Mouse (Mus musculus) Patski (cell line): ENCODE measurements around the gene Ctsa. TPM values are rescaled to one million over a fixed set of nuclear protein-coding genes. Genes with fewer than 3 reads are reported as not detected.

Source experiments
- ATAC-seq: fragments of 100-300 bp; one replicate; pipeline ENCODE4 v1.8.0; 2021
- CTCF ChIA-PET: fragments of 350-600 bp; sonication (Branson Sonifier 250); formaldehyde crosslinking; loops from one replicate; lab custom pipeline; 2022; ENCODE audit warnings: inconsistent platforms; lab: Charles Lee
- POLR2A ChIA-PET: fragments of 350-600 bp; sonication (Branson Sonifier 250); formaldehyde crosslinking; loops from one replicate; lab custom pipeline; 2022; ENCODE audit warnings: antibody characterized with exemption, inconsistent platforms; lab: Charles Lee
- DNase-seq: peaks from one replicate; pipeline ENCODE4 v3.0.0-alpha.2; 2011; ENCODE audit warnings: low read depth, low spot score
- H3K27me3 ChIP-seq: fragments of 371-371 bp; one replicate; pipeline ENCODE4 v1.5.1; 2021
- CTCF ChIP-seq: fragments of 100-300 bp; IDR thresholded peaks from one replicate; pipeline ENCODE4 v1.5.1; 2021
- in situ Hi-C: fragments of 300-500 bp; cut with MboI; formaldehyde crosslinking; loops from 3 replicates; pipeline ENCODE4 v1.11.1; 2018; ENCODE audit warnings: low pct_unique_long_range_greater_than_20kb, mixed read lengths
- polyA plus RNA-seq: library from polyadenylated mRNA; unstranded; gene quantifications from one replicate; pipeline ENCODE4 v1.2.3, GENCODE M21; 2021

Ctsa gene
- polyA plus RNA-seq = 479 TPM

- peak; percentile 24 for ATAC-seq
- POLR2A ChIA-PET = interaction anchor here (0.7 to 1.9 kb wide), 5 partner anchors 9 to 78 kb away, joined by 3 to 5 read pairs (median 3); partner anchors contain the start of genes Acot8 and Zswim1
- TF ChIP-seq CTCF = no peak
- in situ Hi-C loops = no loop called here
- no peaks in the 10 kb centered on the region for H3K27me3 ChIP-seq
- CTCF ChIA-PET = interaction anchor here (1.3 to 2.5 kb wide), 5 partner anchors 11 to 35 kb away, joined by 3 to 7 read pairs (median 4); partner anchors contain the start of genes Acot8, Pltp and Zswim1
- no peak for DNase-seq
Measured at GRCm38 (mm10) chr2:164832748-164833301, at the start of gene Ctsa. TSS of gene Ctsa (plus strand) at chr2:164832873.

GRCm38 (mm10) chr2:164783926-164784581, 48.6 kb upstream of the Ctsa start:
- no peak for TF ChIP-seq CTCF
- ChIA-PET CTCF (interaction anchor here (1.3 to 2.1 kb wide), 3 partner anchors 10 to 15 kb away, joined by 4 to 9 read pairs (median 4); no protein-coding TSS in a partner anchor), POLR2A (interaction anchor here (1.0 kb wide), 1 partner anchor 25 kb away, joined by 3 read pairs; no protein-coding TSS in a partner anchor)
- DNase-seq = no peak
- in situ Hi-C loops = no loop called here
- no peak for ATAC-seq
- H3K27me3 ChIP-seq = no peaks in the 10 kb centered on the region

- H3K27me3 ChIP-seq = no peaks in the 10 kb centered on the region
- in situ Hi-C loops = no loop called here
- POLR2A ChIA-PET = interaction anchor here (0.7 kb wide), 1 partner anchor 36 kb away, joined by 3 read pairs; no protein-coding TSS in a partner anchor
- CTCF ChIA-PET = interaction anchor here (1.3 to 2.1 kb wide), 6 partner anchors 8 to 25 kb away, joined by 3 to 12 read pairs (median 4); no protein-coding TSS in a partner anchor
- ATAC-seq (no peak), DNase-seq (no peak)
- TF ChIP-seq CTCF = no peak
Measured at GRCm38 (mm10) chr2:164784869-164785420, 47.7 kb upstream of the Ctsa start.

- ChIA-PET CTCF (interaction anchor here (1.0 to 1.8 kb wide), 6 partner anchors 8 to 57 kb away, joined by 3 to 12 read pairs (median 4); no protein-coding TSS in a partner anchor), POLR2A (interaction anchor here (0.7 to 1.3 kb wide), 3 partner anchors 14 to 93 kb away, joined by 3 to 6 read pairs (median 3); partner anchors contain the start of gene Pcif1)
- no peaks in the 10 kb centered on the region for H3K27me3 ChIP-seq
- in situ Hi-C loops = no loop called here
- DNase-seq = peak; percentile 53
- no peak for TF ChIP-seq CTCF
- ATAC-seq = peak; percentile 92
Measured at GRCm38 (mm10) chr2:164785481-164786387, 46.9 kb upstream of the Ctsa start, which contains the start of gene Snx21. TSS of gene Snx21 (plus strand) at chr2:164785823.

GRCm38 (mm10) chr2:164786388-164786885, 46.2 kb upstream of the Ctsa start:
- in situ Hi-C loops = no loop called here
- ATAC-seq (peak; percentile 17), DNase-seq (no peak)
- no peaks in the 10 kb centered on the region for H3K27me3 ChIP-seq
- POLR2A ChIA-PET = interaction anchor here (1.2 to 1.3 kb wide), 2 partner anchors 13 to 92 kb away, joined by 3 to 6 read pairs; partner anchors contain the start of gene Pcif1
- CTCF ChIA-PET = interaction anchor here (1.0 to 1.5 kb wide), 3 partner anchors 12 to 56 kb away, joined by 3 to 5 read pairs (median 4); no protein-coding TSS in a partner anchor
- no peak for TF ChIP-seq CTCF

GRCm38 (mm10) chr2:164787032-164787431, 45.6 kb upstream of the Ctsa start:
- ATAC-seq (no peak), DNase-seq (no peak)
- H3K27me3 ChIP-seq = no peaks in the 10 kb centered on the region
- ChIA-PET CTCF (interaction anchor here (1.0 to 2.9 kb wide), 4 partner anchors 11 to 56 kb away, joined by 3 to 17 read pairs (median 4); partner anchors contain the start of genes Acot8 and Zswim3), POLR2A (no interaction called here)
- TF ChIP-seq CTCF = no peak
- in situ Hi-C loops = no loop called here

GRCm38 (mm10) chr2:164787779-164788178, 44.9 kb upstream of the Ctsa start:
- CTCF ChIA-PET = interaction anchor here (1.5 to 2.9 kb wide), 2 partner anchors 14 to 16 kb away, joined by 3 to 17 read pairs; partner anchors contain the start of genes Acot8 and Zswim3
- ATAC-seq (no peak), DNase-seq (no peak)
- TF ChIP-seq CTCF = no peak
- H3K27me3 ChIP-seq = no peaks in the 10 kb centered on the region
- in situ Hi-C loops = no loop called here
- POLR2A ChIA-PET = interaction anchor here (0.6 kb wide), 1 partner anchor 93 kb away, joined by 3 read pairs; no protein-coding TSS in a partner anchor

GRCm38 (mm10) chr2:164788411-164788810, 44.3 kb upstream of the Ctsa start:
- H3K27me3 ChIP-seq = no peaks in the 10 kb centered on the region
- POLR2A ChIA-PET = interaction anchor here (0.6 to 1.2 kb wide), 2 partner anchors 17 to 93 kb away, joined by 3 read pairs; no protein-coding TSS in a partner anchor
- no peak for TF ChIP-seq CTCF
- ATAC-seq (no peak), DNase-seq (no peak)
- in situ Hi-C loops = no loop called here
- CTCF ChIA-PET = interaction anchor here (1.5 to 2.9 kb wide), 2 partner anchors 13 to 16 kb away, joined by 3 to 17 read pairs; partner anchors contain the start of genes Acot8 and Zswim3

- H3K27me3 ChIP-seq = no peaks in the 10 kb centered on the region
- CTCF ChIA-PET = no interaction called here
- no peak for TF ChIP-seq CTCF
- in situ Hi-C loops = no loop called here
- ATAC-seq (no peak), DNase-seq (no peak)
- POLR2A ChIA-PET = no interaction called here
Measured at GRCm38 (mm10) chr2:164790451-164790850, 42.2 kb upstream of the Ctsa start.
